Mouse (Mus musculus) lung, adult 18-20 months (tissue): ENCODE measurements around the gene Arf3.
"Not testable (repeated sequence)": the region's sequence is repeated elsewhere in the genome, so short reads cannot be mapped to it uniquely, and the experiment has no call there.

ENCODE experiments used
- DNase-seq, 2 experiments: peaks; one replicate each; pipeline ENCODE4 v3.0.0; 2022; ENCODE audit warnings: mixed read lengths in 2 of 2

Gene Arf3

GRCm38 (mm10) chr15:98762670-98763529 is at the start of gene Arf3:
Arf3 (minus strand) TSS chr15:98763214.
- peak; percentile 96 to 98 for DNase-seq

- DNase-seq: not testable (repeated sequence)
Measured at GRCm38 (mm10) chr15:98810212-98810611, 47.2 kb upstream of the Arf3 start.

- no peak for DNase-seq
Measured at GRCm38 (mm10) chr15:98809390-98809789, 46.4 kb upstream of the Arf3 start, which contains the start of gene Ddn. Ddn (minus strand) TSS chr15:98809490.

- no peak for DNase-seq
Measured at GRCm38 (mm10) chr15:98808651-98809134, 45.7 kb upstream of the Arf3 start.

- DNase-seq: peak in 1 of 2 experiments; percentile 12
Measured at GRCm38 (mm10) chr15:98807895-98808650, 45.1 kb upstream of the Arf3 start.

GRCm38 (mm10) chr15:98806809-98807770 is 44.1 kb upstream of the Arf3 start:
- DNase-seq: peak in 1 of 2 experiments; percentile 32

GRCm38 (mm10) chr15:98806071-98806808 is 43.2 kb upstream of the Arf3 start:
- DNase-seq: no peak

GRCm38 (mm10) chr15:98805324-98806040 is 42.5 kb upstream of the Arf3 start:
- DNase-seq: peak; percentile 65 to 69

- peak; percentile 78 to 84 for DNase-seq
Measured at GRCm38 (mm10) chr15:98804054-98804453, 41.0 kb upstream of the Arf3 start.

- DNase-seq: no peak
Measured at GRCm38 (mm10) chr15:98802926-98803325, 39.9 kb upstream of the Arf3 start.

- peak; percentile 68 to 72 for DNase-seq
Measured at GRCm38 (mm10) chr15:98799396-98799795, 36.4 kb upstream of the Arf3 start.

- DNase-seq: no peak
Measured at GRCm38 (mm10) chr15:98798903-98799302, 35.9 kb upstream of the Arf3 start.

GRCm38 (mm10) chr15:98797835-98798492 is 35.0 kb upstream of the Arf3 start:
- DNase-seq: no peak

GRCm38 (mm10) chr15:98796803-98797595 is 34.0 kb upstream of the Arf3 start:
- DNase-seq: no peak

GRCm38 (mm10) chr15:98793141-98793698 is 30.2 kb upstream of the Arf3 start:
- no peak for DNase-seq

- DNase-seq: no peak
Measured at GRCm38 (mm10) chr15:98792233-98793020, 29.4 kb upstream of the Arf3 start.

GRCm38 (mm10) chr15:98791771-98792170 is 28.8 kb upstream of the Arf3 start:
- DNase-seq: no peak

- no peak for DNase-seq
Measured at GRCm38 (mm10) chr15:98791221-98791620, 28.2 kb upstream of the Arf3 start.
